Mouse (Mus musculus): ENCODE results near the gene Kcnma1.
A peak's percentile ranks its signal among the peaks of the same experiment; 100 is the strongest.

Kcnma1 gene

DNA sequence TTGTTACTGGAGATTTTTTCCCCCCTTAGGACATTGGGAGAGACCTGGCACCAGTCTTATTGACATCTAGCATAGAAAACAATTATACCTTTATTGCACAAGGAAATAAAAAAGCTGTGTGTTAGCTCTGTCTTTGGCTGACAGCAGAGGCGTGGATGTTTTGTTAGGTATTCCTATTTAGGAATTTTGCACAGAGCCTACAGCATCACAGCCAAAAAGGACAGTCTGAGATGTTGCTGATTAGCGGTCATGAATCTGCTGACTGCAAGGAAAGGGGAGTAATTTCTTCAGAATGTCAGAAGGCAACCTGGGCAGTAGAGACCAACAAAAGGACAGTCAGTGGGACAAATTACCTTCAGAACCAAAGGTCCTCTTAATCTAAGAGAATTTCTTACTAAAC, 412.2 kb downstream of the Kcnma1 start:
- no peak for DNase-seq (ENCODE audit: low read depth, low spot score)

DNA sequence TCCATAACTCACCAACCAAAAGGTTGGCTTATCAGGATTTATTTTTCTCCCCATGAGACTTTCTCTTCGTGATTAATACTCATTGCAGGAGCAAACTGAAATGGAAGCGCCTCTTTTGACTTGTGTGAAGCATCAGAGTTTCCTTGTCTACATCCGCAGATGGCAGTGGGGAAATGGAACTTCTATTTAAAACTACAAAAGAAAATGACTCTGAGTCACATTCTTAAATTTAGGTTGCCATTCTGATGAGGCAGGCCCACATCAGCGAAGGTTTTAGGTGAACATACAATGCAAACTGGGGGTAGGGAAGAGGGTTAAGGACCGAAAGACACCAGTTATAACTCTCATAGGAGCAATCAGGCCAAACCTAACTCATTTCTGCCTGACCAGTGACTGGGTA, 419.7 kb downstream of the Kcnma1 start:
- no peak for DNase-seq (ENCODE audit: low read depth, low spot score)

DNA sequence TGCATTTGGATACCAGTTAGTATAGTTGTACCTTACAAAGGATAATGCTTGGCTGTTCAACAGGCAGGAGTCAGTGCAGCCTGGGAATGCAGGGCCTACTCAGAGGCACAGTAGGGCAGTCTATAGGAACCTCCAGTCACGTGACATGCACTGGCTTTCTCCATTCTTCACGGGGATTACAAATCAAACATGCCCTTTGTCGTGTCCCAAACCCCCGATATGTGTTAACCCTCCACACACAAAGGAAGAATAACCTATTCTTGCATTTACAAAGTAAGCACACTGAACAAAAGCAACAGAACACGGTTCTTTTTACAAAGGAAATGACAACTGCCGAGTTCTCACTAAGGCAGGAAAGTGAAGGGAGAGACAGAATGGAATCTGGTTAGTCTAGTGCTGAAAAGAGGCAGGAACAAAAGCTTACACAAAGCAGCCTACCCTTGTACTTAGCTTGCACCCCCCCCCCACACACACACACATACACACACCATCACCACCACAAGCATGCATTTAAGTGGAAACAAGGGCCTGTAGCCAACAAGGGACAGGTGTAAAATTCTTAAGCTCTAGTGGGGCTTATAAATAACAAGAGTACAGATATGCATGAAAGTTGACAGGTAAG, 421.4 kb downstream of the Kcnma1 start:
- no peak for DNase-seq (ENCODE audit: low read depth, low spot score)

DNA sequence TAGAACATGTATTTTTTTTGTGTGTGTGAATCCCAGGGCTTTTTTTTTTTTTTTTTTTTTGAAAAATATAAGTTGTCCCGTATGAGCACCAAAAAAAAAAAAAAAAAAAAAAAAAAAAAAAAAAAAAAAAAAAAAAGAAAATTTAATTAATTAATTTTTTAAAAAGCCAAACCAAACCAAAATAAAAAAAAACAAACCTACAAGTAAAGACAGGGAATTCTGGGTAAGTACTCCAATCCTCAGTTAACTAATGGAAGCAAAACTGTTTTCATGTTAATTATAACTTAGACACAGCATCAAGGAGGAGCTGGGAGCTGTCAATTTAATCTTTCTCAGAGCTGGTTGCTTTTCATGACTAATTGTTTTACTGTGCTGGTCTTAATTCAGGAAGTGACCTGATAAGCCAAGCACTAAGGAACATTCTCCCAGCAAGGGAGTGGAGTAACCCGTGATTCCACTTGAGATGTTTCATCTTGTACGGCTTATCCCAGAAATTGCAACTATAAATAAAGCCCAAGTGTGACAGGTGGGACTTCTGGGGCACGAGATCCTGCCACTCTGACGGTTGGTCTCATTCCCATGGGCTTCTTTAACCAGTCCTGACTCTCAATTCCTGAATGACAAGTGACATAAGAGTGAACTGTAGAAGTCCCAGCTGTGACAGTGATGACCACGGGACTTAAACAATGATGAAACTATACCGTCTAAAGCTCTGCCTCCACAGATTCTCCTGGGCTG, 424.4 kb downstream of the Kcnma1 start:
- no peak for DNase-seq (ENCODE audit: low read depth, low spot score)

DNA sequence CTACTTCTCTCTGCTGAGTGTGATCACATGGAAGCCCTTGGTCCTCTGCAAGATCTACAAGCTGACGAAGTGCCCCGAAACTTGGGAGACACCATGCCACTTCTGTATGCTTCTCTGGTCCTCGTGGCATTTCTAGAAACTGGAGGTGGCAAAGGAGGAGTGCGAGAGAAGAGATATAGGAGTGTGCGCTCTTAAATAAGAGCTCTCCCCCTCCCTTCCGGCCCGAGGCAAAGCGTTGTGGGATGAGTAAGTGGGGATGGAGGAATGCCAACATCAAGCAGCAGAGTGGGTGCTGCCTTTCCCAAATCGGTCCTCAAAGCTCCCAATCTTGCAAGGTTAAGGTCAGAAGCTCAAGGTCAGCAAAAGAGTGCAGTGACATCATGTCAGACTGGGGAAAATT, 426.8 kb downstream of the Kcnma1 start:
- DNase-seq (ENCODE audit: low read depth, low spot score), result no peak

DNA sequence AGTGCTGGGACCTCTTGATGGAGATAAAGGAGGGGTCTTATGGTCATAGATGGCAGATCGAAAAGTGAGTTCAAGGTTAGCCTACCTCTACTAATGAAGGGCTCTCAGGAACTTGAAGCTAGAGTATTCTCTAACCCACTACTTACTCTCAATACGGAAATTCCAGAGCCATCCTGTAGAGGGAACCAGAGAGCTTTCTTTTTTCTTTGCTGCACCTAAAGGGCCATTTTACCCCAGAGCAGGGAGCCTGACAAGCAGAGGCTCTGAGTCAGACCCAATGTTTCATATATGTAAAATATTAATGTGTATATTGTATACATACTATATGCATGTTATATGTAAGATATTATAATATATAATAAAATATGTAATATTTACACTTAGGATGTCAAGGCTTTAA, 431.1 kb downstream of the Kcnma1 start:
- peak; percentile 5 for DNase-seq (ENCODE audit: low read depth, low spot score)

DNA sequence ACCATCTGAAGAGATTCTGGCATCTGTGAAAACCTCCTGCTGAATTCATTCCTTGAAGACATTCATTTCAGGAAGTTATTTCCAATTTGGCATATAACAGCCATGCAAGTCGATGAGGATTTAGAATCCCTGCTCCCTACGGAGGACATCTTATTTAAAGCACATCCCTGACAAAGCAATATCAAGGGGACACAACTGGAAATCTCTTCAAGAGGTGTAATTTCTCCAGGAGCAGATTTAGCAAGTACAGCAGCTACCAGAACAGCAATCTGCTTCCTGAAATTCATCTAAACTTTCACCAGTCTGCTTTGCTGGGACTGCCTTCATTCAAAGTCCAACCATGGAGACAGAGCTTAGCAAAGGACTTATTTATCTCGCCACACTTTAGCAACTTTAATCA, 433.0 kb downstream of the Kcnma1 start:
- no peak for DNase-seq (ENCODE audit: low read depth, low spot score)

DNA sequence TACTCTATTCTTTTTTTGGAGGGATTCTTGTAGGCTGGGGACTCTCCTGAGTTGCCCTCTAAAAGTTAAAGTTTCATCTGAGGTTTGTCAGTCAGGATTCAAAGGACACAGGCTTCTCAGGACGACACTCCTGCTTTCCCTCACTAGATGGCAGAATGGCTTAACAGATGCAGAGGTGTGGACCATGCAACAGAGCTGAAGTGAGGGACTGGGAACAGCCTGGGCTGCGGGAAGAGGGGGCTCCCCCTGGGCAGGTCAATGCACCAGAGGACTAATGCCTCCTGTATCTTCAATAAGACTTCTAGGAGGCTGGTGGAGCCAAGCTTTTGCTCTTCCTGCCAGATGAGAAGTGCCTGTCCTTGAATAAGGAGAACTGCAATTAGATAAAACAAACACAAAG, 438.3 kb downstream of the Kcnma1 start:
- no peak for DNase-seq (ENCODE audit: low read depth, low spot score)

DNA sequence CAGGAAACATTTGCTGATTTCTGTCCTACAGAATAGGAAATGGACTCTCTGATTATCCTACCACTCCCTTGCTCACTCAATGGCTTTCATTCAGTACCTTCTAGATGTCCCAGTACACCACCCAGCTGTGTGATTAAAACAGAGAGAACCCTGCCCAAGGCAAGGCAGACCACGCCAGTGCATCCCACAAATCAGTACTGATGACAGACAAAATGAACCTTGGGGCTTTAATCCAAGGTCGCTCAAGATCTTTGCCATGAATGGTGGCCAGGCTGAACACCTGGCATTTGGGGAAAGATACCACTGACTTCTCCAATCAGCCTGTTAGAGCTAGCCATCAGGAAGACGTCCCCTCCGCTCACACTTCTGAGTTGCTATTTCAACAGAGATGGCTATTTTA, 440.2 kb downstream of the Kcnma1 start:
- DNase-seq (ENCODE audit: low read depth, low spot score), result no peak

DNA sequence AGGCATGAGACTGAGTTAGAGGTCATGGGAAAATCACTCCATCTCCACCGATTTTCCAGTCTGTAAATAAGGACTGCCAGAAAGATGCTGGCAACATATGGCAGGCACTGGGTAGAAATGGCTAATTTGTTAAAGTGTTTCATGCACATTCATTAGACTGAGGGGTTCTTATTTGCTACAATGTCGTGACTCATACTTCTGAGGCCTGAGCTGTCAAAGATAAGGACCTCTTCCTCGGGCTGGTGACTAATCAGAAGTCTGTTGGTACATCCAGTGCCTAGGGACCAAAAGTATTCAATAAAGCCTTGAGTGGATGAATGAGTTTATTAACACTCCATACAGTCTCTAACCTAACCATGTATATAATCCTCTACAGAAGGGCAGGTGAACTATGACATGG, 440.9 kb downstream of the Kcnma1 start:
- DNase-seq (ENCODE audit: low read depth, low spot score), result no peak

DNA sequence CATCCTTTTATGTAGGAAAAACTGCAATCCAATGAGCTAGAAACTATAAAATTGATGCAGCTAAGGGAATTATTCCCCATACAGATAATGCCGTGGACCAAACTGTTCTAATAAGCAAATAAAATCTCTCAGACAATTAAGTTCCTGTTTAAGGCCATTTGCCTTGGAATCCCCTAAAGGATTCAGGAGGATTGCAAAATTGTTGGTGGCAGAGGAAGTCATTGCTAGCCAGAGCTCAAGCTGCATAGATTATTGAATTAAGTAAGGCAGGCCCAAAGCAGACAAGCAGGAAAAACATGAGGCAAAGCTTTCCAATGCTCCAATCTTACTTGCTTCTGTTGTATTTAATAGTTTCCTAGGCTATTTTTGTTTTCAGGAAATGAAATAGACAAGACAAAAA, 441.5 kb downstream of the Kcnma1 start:
- DNase-seq (ENCODE audit: low read depth, low spot score), result no peak

DNA sequence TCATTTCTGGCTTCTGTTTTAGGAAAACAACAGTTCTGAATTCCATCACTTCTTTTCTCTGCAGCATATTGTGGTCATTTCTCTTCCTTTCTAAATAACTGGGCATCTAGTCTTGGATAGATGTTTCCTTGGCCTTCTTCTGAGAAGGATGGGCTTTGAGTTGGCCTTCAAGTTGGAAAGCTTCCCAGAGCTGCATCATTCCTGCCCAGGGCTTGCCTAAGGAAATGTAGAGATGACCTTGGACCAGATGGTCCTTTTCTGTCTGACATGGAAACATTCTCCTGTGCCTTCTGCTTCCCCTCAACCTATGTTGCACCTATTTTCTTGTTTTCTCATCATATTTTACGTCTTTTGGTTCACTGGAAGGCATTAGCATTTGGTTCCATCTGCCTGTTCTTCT, 444.0 kb downstream of the Kcnma1 start:
- DNase-seq (ENCODE audit: low read depth, low spot score), result no peak

DNA sequence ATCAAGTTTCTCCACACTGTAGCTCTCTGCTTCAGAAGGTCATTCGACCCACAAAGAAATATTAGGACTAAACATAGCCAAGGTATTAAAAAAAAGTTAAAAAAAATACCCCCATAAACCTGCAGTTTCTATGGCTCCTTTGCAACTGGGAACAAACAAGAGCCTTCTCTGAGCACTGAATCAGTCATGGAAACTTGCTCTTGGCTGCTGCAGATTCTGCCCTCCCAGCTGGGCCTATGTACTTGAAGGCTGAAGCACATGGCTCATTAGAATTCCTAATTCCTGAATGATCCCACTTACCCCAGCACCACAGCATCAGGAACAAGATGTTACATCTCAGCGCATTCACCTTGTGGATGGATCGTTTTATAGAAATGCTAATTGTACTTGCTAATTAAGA, 448.4 kb downstream of the Kcnma1 start:
- no peak for DNase-seq (ENCODE audit: low read depth, low spot score)

DNA sequence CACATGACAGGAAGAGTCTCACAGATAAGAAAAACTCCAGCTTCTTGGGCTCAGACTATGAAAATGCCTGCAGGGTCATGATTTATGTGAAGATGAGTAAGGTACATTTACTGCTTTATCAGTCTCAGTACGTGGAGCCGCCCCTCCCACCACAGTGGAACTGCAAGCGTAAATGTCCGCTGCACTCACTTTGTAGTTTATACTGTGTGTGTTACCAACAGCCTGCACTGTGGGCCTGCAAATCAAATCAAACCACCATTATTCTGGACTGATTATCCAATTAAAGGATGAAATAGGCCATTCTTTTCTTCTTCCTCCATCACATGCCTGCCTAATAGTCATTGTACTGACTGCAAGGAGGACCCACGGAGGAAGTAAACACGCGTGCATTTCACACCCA, 449.8 kb downstream of the Kcnma1 start:
- DNase-seq (ENCODE audit: low read depth, low spot score), result no peak

DNA sequence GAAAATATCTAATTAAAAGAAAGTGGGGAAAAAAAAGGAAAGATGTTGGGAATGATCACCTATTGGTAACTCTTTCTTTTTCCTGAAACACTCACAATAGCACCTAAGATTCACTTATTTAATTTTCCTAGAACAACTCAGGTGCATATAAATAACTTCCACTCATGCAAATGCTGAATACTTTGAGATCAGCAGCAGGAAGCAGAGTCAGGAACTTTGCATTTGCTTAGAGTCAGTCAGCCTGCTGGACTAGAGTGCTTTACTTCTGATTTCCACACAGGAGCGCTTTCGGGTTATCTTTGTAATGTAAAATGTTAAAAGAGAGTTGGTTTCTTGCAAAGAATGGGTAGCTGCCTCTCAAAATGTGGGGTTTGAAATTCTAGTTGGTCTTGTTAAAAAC, 451.1 kb downstream of the Kcnma1 start:
- no peak for DNase-seq (ENCODE audit: low read depth, low spot score)

DNA sequence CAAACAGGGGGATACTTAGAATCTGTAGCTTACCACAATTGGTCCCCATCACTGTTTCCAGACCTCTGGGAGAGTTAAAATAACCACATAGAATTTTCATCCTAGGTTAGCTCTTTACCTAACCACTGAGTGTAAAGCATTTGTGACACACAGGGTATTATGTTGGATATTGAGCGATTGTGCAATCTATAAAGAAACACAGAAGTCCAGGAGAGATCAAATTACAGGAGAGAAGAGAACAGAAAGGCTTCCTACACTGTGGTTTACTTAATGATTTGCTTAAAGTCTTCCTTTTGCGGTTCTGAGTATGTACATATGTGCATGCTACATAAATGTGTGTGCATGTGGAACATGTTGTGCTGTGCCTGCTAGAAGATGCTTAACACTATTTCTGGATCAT, 458.6 kb downstream of the Kcnma1 start:
- no peak for DNase-seq (ENCODE audit: low read depth, low spot score)

DNA sequence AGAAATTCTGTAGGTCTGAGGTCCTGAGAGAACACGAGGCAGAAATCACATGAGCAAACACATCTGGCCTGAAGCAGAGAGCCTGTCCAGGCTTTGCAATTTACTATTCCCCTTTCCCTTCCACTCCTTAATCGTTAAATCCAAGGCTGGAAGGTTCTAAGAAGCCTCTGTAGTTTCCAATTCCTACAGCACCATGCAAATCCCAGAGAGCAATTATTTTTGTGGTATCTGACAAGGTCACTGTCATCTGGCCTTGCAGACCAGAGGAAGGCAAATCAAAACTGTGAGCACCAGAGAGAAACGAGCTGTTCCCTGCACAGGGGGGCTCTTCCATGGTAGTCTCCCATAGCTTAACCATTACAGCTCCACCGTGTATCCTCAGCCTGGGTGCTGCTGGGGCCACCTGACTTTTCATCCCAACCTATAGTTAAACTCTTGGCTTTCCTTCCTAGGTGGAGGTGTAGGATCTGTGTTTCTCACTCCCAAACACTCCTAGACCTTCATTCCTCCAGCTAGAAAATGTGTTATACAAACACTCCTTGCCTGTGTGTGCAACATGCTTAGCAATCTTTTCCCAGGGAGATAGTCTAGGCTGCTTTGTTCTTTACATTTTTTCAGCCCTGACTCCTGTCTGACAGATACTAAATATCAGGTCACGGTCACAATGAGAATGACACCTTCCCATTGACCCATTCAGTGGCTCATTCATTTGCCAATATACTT, 461.9 kb downstream of the Kcnma1 start:
- no peak for DNase-seq (ENCODE audit: low read depth, low spot score)

DNA sequence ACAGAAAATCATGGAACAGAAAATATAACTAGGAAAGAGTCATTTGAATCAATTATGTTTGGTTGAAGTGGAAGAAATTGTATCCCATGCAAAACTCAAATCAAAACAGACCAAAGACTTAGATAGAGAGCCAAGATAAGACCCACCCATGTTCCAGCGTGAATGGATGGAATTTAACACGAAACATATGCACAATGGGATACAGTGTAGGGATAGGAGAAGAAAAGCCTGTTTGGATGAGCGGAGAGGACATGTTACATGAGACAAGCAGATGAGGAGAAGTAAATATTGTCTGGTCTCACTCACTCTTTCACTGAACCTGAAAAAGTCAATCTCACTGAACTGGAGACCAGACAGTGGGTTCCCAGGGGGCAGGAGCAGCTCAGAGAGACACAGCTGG, 463.8 kb downstream of the Kcnma1 start:
- DNase-seq (ENCODE audit: low read depth, low spot score), result no peak

DNA sequence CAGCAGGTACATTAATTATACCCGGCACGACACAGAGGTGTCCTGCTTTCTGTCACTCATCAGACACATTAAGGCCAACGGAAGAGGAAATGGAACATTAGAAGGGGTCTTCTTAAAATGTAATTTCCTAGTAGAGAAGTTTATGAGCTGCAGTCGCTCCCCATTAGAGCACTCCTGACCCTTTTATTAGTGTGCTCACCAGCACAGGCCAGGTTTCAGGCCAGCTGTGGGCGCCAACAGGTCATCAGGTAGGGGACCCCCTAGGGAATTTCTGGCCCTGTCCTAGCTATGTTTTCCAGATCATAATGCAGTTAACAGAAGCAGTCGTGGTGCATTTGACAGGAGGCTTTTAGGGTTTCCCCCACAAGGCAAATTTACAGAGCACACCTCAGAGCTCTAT, 472.2 kb downstream of the Kcnma1 start:
- DNase-seq (ENCODE audit: low read depth, low spot score), result no peak

DNA sequence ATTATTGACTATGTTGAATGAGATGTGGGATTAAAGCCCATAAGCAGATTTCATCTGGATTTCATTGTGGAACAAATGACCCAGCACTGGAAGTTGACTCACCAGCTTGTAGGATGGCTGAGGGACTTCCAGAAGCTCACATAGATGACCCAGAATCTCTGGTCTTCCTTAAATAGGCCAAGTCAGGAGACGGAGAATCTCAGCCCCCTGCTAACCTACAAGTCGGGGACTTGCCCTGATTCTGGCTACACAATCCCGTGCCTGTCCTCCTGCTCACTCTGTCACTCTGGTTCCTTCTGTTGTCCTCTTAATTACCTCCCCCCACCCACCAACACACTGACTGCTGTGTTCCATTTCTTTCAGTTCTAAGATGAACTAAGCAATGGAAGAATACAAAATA, 474.7 kb downstream of the Kcnma1 start:
- DNase-seq (ENCODE audit: low read depth, low spot score), result no peak

DNA sequence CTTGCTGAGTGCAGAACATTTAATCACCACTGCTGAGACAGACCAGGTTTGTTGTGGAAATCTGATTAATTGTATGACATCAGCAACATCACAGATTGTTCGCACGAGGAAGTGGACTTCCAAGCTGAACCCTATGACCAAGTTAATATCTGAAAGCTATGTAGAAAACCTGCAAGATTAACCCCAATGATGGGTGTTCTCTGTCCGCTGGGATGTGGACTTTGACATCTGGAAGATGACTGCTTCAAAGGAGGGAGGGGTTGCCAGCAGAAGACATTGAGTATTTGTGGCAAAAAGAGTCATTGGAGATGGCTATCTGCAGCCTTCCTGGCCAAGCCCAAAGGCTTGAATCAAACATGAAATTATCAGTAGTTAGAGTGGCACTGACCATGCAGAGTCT, 480.9 kb downstream of the Kcnma1 start:
- DNase-seq (ENCODE audit: low read depth, low spot score), result no peak

DNA sequence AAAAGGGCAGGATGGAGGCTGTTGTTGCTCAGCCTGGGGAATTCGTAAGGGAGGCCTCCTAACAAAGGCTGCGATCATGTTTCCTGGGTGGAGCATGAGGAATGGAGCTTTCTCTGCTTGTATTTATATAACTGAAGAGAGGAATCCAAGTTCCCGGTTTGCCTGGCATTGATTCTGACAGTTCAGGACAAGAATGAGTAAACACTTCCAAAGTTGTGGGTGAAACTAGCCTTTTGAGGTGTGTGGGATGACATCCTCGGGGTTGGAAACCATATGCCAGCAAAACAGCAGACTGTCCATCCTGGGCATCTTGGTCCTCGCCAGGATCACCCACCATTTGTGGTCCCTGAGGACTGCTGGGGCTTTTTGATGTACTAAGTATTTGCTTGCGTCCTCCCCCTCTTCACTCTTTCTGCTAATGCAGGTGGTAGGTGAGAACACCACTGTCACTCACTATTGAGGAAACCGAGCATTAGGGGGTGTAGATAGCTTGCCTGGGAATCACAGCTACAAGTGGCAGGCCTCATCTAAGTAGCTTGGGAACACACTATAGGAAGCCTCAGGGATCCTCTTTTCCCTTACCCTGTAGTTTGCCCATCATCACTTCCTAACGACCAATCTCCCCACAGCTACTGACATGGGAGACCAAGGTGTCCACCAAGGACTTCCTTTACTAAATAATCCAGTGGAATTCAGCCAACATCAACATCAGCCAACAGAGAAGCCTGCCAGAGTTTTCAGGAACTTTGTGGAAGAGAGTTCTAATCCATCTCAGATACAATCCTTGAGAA, 482.4 kb downstream of the Kcnma1 start:
- DNase-seq (ENCODE audit: low read depth, low spot score), result no peak
